Mouse (Mus musculus) olfactory bulb, adult 2 months (tissue): ENCODE measurements around the gene Sapcd2. TPM values are rescaled to one million over a fixed set of nuclear protein-coding genes. Genes with fewer than 3 reads are reported as not detected.

Experiments used
- H3K27ac ChIP-seq: fragments of 200-500 bp; 2 replicates; pipeline ENCODE4 v1.5.1; 2012; ENCODE audit warnings: low read depth, low read length; ENCODE audit not compliant: insufficient read depth
- H3K4me1 ChIP-seq: fragments of 200-500 bp; 2 replicates; pipeline ENCODE4 v1.6.1; 2012; ENCODE audit warnings: low read length; ENCODE audit not compliant: control insufficient read depth, insufficient read depth
- H3K4me3 ChIP-seq: fragments of 200-500 bp; 2 replicates; pipeline ENCODE4 v1.5.1; 2012; ENCODE audit warnings: mild to moderate bottlenecking, low read depth, low read length, moderate library complexity; ENCODE audit not compliant: insufficient read depth
- CTCF ChIP-seq: fragments of 200-500 bp; IDR thresholded peaks from 2 replicates; pipeline ENCODE4 v1.5.1; 2012; ENCODE audit warnings: low read depth, mild to moderate bottlenecking, low read length, moderate library complexity; ENCODE audit not compliant: insufficient read depth
- POLR2A ChIP-seq: fragments of 200-500 bp; IDR thresholded peaks from 2 replicates; pipeline ENCODE4 v1.6.1; 2012; ENCODE audit warnings: mild to moderate bottlenecking, low read depth, low read length, moderate library complexity; ENCODE audit not compliant: insufficient read depth
- WGBS: fragments of 180-500 bp; shearing (Covaris S2); methylation state at CpG from one replicate; pipeline ENCODE4 v1.1.7; 2018; 5-methylcytosine and 5-hydroxymethylcytosine counted together
- polyA plus RNA-seq: library from polyadenylated mRNA; stranded (reverse); fragments of >200 nt; gene quantifications from 2 replicates; pipeline ENCODE4 v1.2.4, GENCODE M21; 2012; ENCODE audit warnings: low replicate concordance; ENCODE audit not compliant: missing spikeins, insufficient read depth, insufficient read length

The Sapcd2 gene
- polyA plus RNA-seq: not detected in 2 replicates

GRCm38 (mm10) chr2:25371764-25372643 is at the start of gene Sapcd2:
Sapcd2 (plus strand) TSS chr2:25372321.
- 1% methylated on average over 65 of the region's 65 CpGs for WGBS
- Histone ChIP-seq H3K27ac (no peak within 1 kb of the TSS), H3K4me3 (peak within 1 kb of the TSS; percentile 56), H3K4me1 (peaks cover 11% of the 10 kb centered on the region)
- TF ChIP-seq CTCF (no peak), POLR2A (no peak)

GRCm38 (mm10) chr2:25326036-25326435 is 46.1 kb upstream of the Sapcd2 start:
- 71% methylated on average over 2 of the region's 2 CpGs for WGBS
- Histone ChIP-seq H3K4me3 (no peak overlapping the region), H3K27ac (no peak overlapping the region), H3K4me1 (no peaks in the 10 kb centered on the region)
- TF ChIP-seq POLR2A: no peak
- TF ChIP-seq CTCF: no peak

DNA sequence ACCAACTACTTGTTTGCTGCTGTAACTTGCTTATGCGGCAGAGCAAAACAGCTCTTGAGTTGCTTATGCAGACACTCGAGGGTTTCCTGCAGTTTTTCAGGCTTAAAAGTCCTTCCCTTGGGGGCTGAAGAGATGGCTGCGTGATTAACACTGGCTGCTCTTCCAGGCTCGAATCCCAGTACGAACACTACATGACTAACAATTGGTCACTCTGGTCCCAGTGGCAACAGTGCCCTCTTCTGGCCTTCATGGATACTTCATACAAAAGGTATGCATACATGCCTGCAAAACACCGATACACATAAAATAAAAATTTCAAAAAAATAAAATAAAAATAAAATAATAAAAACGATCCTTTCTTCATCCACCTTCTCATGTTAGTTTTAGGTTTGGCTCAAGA is 43.7 kb upstream of the Sapcd2 start:
- no peak for TF ChIP-seq POLR2A
- no peak for TF ChIP-seq CTCF
- WGBS: 24% methylated on average over 7 of the region's 7 CpGs
- no peak overlapping the region for H3K27ac ChIP-seq
- no peak overlapping the region for H3K4me3 ChIP-seq
- peaks cover 3% of the 10 kb centered on the region; the same call in 1 of the 2 replicates for H3K4me1 ChIP-seq

GRCm38 (mm10) chr2:25331470-25331869 is 40.7 kb upstream of the Sapcd2 start:
- no peak overlapping the region for H3K27ac ChIP-seq
- TF ChIP-seq POLR2A (no peak), CTCF (no peak)
- peak overlapping the region; percentile 87 for H3K4me3 ChIP-seq
- peaks cover 3% of the 10 kb centered on the region; the same call in 1 of the 2 replicates for H3K4me1 ChIP-seq
- WGBS: 60% methylated on average over 9 of the region's 9 CpGs

DNA sequence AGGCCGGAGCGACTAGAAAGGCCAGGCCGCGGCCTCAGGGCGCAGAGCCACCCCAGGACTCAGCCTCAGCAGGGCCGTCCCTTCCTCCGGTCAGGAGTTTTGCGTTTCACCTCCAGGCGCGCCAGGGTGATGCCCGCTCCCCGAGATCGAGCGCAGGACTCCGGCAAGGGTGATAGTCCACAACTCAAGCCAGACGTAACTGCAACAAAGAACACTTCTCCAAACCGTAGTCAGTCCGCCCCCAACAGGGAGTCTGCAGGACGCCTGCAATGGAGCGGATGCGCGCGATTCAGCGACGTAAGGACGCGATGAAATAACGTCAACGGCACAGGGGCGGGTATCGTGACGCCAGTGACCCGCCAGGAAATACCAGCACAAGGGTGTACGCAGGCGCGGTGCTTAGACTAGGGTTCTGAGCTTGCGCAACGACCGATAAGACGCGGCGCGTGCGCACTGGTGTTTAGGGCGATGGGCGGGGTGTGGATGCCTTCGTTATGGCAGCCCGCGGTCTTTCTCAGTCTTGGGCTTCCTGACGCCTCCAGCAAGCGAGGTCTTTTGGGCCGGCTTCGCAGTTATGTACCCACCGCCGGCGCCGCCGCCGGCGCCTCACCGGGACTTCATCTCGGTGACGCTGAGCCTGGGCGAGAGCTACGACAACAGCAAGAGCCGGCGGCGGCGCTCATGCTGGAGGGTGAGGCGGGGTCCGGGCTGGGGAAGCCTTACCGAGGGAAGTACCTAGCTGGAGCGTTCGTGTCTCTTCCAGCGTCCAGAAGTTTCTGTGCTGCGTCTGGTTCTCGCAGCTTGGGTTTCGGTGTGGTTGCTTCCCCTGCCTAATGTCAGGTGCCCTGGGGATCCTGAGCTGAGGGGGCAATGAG is 39.6 kb upstream of the Sapcd2 start, which contains the start of gene Man1b1:
Gene Man1b1 (plus strand): TSS at position 53 of the 875 bp plus-strand sequence.
- H3K4me3 ChIP-seq: peak within 1 kb of the TSS; percentile 87
- peaks cover 3% of the 10 kb centered on the region; the same call in 1 of the 2 replicates for H3K4me1 ChIP-seq
- peak; percentile 85 for TF ChIP-seq POLR2A
- TF ChIP-seq CTCF: peak; percentile 30; the same call in 1 of the 2 replicates
- WGBS: under 1% methylated on average over 78 of the region's 78 CpGs
- peak within 1 kb of the TSS; percentile 83 for H3K27ac ChIP-seq

DNA sequence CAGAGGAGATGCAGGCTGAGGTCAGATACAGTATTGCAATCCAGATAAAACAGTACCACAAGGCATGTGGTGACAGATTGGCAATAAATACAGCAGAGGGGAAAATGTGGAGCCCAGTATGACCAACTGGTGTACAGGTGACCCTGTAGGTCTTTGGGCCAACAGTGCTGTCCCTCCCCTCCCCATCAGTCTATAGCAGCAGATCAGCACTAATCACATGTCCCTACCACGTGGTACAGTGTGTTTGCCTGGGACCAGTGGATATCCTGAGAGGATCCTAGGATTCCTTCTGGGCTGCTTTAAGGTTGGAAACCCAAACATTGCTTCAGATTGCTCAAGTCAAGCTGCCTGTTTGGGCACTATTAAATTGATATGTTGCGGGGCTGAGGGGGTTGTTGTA is 38.6 kb upstream of the Sapcd2 start:
- peaks cover 3% of the 10 kb centered on the region; the same call in 1 of the 2 replicates for H3K4me1 ChIP-seq
- 85% methylated on average over 2 of the region's 2 CpGs for WGBS
- no peak overlapping the region for H3K27ac ChIP-seq
- no peak for TF ChIP-seq CTCF
- TF ChIP-seq POLR2A: no peak
- H3K4me3 ChIP-seq: no peak overlapping the region

GRCm38 (mm10) chr2:25338303-25338702 is 33.8 kb upstream of the Sapcd2 start:
- TF ChIP-seq POLR2A: no peak
- TF ChIP-seq CTCF: no peak
- Histone ChIP-seq H3K4me3 (no peak overlapping the region), H3K4me1 (no peaks in the 10 kb centered on the region), H3K27ac (no peak overlapping the region)
- 93% methylated on average over 6 of the region's 6 CpGs for WGBS

- Histone ChIP-seq H3K27ac (no peak overlapping the region), H3K4me1 (no peaks in the 10 kb centered on the region), H3K4me3 (no peak overlapping the region)
- 83% methylated on average over 7 of the region's 7 CpGs for WGBS
- TF ChIP-seq CTCF: no peak
- TF ChIP-seq POLR2A: no peak
These were observed 24.0 kb upstream of the Sapcd2 start for GRCm38 (mm10) chr2:25348162-25348561.

- TF ChIP-seq CTCF (no peak), POLR2A (no peak)
- peaks cover 2% of the 10 kb centered on the region; the same call in 1 of the 2 replicates for H3K4me1 ChIP-seq
- no peak overlapping the region for H3K27ac ChIP-seq
- WGBS: 93% methylated on average over 4 of the region's 4 CpGs
- no peak overlapping the region for H3K4me3 ChIP-seq
These were observed 22.6 kb upstream of the Sapcd2 start for GRCm38 (mm10) chr2:25349499-25349898.
